Mouse (Mus musculus) heart, adult 18-20 months (tissue): ENCODE data around the gene Gcsam. TPM values are rescaled to one million over a fixed set of nuclear protein-coding genes. Genes with fewer than 3 reads are reported as not detected.

Experiments used
- DNase-seq, 2 experiments: peaks; one replicate each; pipeline ENCODE4 v3.0.0; 2021 to 2022; ENCODE audit warnings: mixed read lengths in 1 of 2
- total RNA-seq, 2 experiments: library from RNA; stranded (reverse); gene quantifications; 2 replicates each; pipeline ENCODE4 v1.2.3; 2021

Gene Gcsam
- total RNA-seq, 2 experiments from 2014 or later: 0.10 to 0.18 TPM

DNA sequence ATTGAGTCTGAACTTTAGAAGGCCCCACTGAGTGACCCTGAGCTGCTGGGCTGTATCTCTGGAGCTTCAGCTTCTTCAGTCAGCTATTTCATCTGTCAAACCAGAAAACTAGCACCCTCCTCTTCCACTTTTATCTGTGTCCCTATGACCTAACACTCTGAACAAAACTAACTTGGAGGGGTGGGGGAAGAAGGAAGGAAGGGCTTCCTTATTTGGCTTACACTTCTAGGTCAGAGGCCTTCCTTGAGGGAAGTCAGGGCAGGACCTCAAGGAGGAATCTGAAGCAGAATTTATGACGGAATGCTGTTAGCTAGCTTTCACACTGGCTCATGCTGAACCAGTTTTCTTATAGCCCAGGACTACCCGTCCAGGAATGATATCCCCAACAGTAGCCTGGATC is 41.3 kb downstream of the Gcsam start:
- DNase-seq: peak in 1 of 2 experiments; percentile 13

DNA sequence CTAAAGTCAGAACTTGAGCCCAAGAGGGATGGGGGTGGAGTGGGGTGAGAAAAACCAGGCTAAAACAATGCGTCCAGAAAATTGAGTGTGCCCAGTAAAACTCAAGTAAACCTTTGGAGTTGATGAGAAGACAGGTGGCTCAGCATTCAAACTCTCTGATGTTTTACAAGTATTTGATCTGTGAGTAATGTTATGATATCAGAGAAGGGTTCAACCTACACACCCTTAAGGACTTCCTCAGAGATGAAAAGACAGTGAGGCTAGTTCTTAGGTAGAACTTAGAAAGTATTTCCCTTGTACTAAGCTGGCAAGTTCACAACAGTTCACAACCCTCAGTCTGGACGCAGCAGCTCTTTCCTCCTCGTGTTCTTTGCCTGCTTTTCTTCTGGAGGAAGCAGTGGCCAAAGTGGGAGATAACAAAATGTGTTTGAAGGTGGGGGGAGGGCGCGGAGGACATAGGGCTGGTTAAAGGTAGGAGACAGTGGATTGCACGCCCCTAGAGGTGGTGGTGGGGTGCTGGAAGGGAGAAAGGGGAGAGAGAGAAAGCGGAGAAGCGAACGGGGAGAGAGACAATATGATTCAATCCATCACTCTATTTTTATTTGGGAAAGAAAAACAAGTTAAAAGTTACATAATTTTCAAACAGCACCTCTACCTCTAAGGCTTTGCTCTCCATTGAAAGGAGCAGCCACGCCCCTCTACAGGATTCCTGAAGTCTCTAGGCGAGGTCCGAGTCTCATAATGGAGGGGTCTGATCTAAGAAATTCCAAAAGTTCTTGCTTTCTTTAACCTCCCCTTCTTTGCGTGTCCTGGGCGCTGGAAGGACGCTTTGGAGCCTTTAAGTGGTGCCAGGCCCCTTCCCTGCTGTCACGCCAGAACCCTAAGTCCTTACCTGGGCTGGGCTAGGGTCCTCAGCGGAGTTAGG is 43.1 kb downstream of the Gcsam start:
- DNase-seq: no peak

DNA sequence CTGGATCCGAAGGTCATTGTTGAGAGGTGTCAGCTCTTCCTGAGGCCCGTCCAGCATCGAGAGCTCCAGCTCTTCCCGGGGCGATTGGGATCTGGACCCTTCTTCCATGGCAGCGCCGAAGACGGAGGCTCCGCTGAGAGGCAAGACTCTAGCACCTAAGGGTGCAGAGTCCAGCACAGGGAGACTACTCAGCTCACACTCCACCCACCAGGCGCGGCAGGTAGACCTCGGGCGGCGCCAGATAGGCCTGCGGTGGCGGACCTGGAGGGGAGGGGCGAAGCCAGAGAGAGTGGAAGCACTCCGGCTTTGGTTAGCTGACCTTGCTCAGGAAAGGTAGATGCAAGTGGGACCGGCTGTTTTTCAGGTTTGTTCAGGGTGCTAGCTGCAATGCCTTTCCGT is 43.8 kb downstream of the Gcsam start, which contains the start of gene BC016579:
Gene BC016579, minus strand, starts transcription at position 135 of the 399 bp plus-strand sequence.
- no peak for DNase-seq

DNA sequence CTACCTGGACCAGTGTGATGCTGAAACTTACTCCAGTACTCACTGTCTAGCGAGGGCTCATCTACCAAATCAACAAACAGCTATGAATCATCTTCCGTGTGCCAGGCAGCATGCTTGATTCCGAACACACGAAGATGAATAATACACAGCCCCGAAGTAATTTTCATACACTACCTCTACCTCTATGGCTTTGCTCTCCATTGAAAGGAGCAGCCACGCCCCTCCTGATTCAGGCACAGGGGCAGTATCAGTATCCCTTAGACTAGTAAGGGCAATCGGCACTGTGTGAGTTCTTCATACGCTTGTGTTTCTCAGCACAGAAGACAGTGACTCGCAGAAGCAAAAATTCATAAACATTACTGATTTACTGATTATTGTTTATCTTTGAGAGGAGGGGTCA is 44.3 kb downstream of the Gcsam start:
- no peak for DNase-seq

- DNase-seq: peak in 1 of 2 experiments; percentile 4
Measured at GRCm38 (mm10) chr16:45657574-45658159, 47.5 kb downstream of the Gcsam start.

- DNase-seq: no peak
Measured at GRCm38 (mm10) chr16:45658248-45658647, 48.1 kb downstream of the Gcsam start.

GRCm38 (mm10) chr16:45659596-45659995 is 49.4 kb downstream of the Gcsam start:
- DNase-seq: no peak

DNA sequence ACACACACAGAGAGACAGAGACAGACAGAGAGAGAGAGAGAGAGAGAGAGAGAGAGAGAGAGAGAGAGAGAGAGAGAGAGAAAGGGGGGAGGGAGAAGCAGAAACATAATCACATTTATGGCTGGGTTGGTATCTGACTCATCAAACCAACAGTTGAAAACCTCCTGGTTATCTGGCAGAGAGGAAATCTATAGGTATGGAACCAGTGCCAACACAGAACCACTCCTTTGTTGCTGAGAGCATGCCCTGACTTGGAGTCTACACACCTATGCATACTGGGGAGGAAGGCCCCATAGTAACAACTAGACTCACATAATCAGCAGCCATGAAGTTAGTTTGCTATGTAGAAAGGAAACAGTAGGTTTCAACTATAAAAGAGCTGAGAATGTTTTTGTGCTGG is 52.2 kb downstream of the Gcsam start:
- no peak for DNase-seq

DNA sequence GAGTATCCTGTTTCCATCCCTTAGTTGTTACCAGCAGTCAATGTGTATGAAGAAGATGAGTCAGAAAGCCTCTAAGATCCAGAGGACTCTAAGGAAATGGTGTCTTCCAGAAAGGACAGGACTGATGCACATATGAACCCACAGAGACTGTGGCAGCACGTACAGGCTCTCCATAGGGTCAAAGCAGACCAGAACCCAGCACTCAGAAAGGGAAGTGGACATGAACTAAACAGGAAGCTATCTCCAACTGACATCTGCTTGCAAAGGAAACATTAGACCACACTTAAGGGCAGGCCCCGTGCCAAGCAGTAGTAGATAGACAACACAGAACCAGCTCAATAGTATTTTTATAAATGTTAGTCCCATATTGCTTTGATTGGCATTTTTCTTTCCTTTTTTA is 56.0 kb downstream of the Gcsam start:
- peak; percentile 5 to 35 for DNase-seq

- DNase-seq: no peak
Measured at GRCm38 (mm10) chr16:45668178-45668577, 58.0 kb downstream of the Gcsam start.

DNA sequence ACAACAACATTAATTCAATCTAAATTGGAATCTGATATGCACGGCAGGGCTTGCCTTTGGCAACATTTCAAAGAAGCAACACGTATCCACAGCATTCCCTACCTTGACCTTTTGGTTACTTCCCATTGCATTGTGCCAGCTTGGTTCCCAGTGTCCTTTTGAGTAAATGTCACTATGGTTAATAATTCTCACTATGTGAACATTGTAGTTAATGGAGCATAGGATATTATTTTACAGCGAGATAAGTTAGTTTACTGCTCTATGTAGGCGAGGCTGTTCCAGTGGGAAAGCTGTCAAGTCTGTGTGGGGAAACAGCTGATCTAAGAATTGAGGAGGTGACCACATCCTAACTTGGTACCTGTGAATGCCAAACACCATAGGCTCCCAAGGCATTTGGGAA is 59.8 kb downstream of the Gcsam start:
- DNase-seq: no peak

Other genes starting within 250 kb of the Gcsam start
- 10 to 100 TPM; 53.2 to 57.0 TPM for gene Cd200, start 201.3 kb upstream of the Gcsam start, total RNA-seq
- gene Gm609, start 117.4 kb upstream of the Gcsam start, total RNA-seq: not detected
- gene Gm17783, start 78.3 kb upstream of the Gcsam start, total RNA-seq: not detected
- not detected for gene Slc9c1, start 75.1 kb upstream of the Gcsam start, total RNA-seq
- not detected for gene BC016579, start 43.7 kb downstream of the Gcsam start, total RNA-seq
- gene Tmprss7, start 83.3 kb downstream of the Gcsam start, total RNA-seq: not detected
- under 1 TPM; 0.39 to 0.57 TPM for gene Tagln3, start 114.2 kb downstream of the Gcsam start, total RNA-seq
- 10 to 100 TPM; 17.9 to 18.8 TPM for gene Abhd10, start 132.6 kb downstream of the Gcsam start, total RNA-seq